9 mouse cellular contexts compared by ENCODE assay signal in genomic region chr6:49219920-49220604, GRCm38 (mm10). TPM values are rescaled to one million over a fixed set of nuclear protein-coding genes. Genes with fewer than 3 reads are reported as not detected.
DNase-seq lines count a peak whose midpoint lies in the region; ATAC-seq lines count a peak whose summit lies in the region.
"Had no signal": no experiment of that assay in that cellular context is flagged by ENCODE, and none has a peak within 500 bp of the region (broad histone marks: within the 10 kb centered on the region; RNA-seq: fewer than 3 reads in every experiment).

No protein-coding gene starts in this region.

- H3K9ac ChIP-seq in kidney, embryonic 14.5 days (ENCODE audit: low read depth, low read length) = peak overlapping the region; percentile 34; the same call in 1 of the 2 replicates
- peak overlapping the region; percentile 44 for H3K9ac ChIP-seq in heart, embryonic 14.5 days (ENCODE audit: low read length)
- peak overlapping the region; percentile 57 for H3K9ac ChIP-seq in liver, embryonic 15.5 days

- H3K4me2 ChIP-seq in kidney, embryonic 14.5 days (replicated peaks; ENCODE audit: low read depth, low read length) = peak overlapping the region; percentile 38
- H3K4me2 ChIP-seq in heart, embryonic 14.5 days (ENCODE audit: low read length) = peak overlapping the region; percentile 61
- H3K4me2 ChIP-seq in liver, embryonic 15.5 days = peak overlapping the region; percentile 74

- WGBS in kidney, embryonic 14.5 days = 5% methylated on average over 16 of the region's 16 CpGs
- WGBS in heart, embryonic 14.5 days = 10% methylated on average over 16 of the region's 16 CpGs
- 8% methylated on average over 16 of the region's 16 CpGs for WGBS in liver, embryonic 15.5 days (ENCODE audit: insufficient replicate concordance)

- no peak for ATAC-seq in kidney, embryonic 14.5 days (ENCODE audit: low FRiP score, low TSS enrichment)
- no peak for ATAC-seq in heart, embryonic 14.5 days (ENCODE audit: insufficient number of reproducible peaks, insufficient read depth, low FRiP score, low read depth)
- ATAC-seq in liver, embryonic 15.5 days (ENCODE audit: insufficient read depth) = no peak

- no peaks in the 10 kb centered on the region for H3K9me3 ChIP-seq in kidney, embryonic 14.5 days (ENCODE audit: control insufficient read depth, low read length)
- no peaks in the 10 kb centered on the region for H3K9me3 ChIP-seq in heart, embryonic 14.5 days (ENCODE audit: control insufficient read depth, low read length)
- H3K9me3 ChIP-seq in liver, embryonic 15.5 days (replicated peaks) = no peaks in the 10 kb centered on the region

- H3K4me3 ChIP-seq in kidney, embryonic 14.5 days (ENCODE audit: low read length) = peak overlapping the region; percentile 20
- peak overlapping the region; percentile 9 to 37 for H3K4me3 ChIP-seq in heart, embryonic 14.5 days (ENCODE audit: control insufficient read depth in 1 of 2, insufficient read depth in 1 of 2, low read depth in 1 of 2, low read length in 2 of 2)
- peak overlapping the region; percentile 49 for H3K4me3 ChIP-seq in liver, embryonic 15.5 days (replicated peaks)
- H3K4me3 ChIP-seq: myocyte had no signal

- no peaks in the 10 kb centered on the region for H3K36me3 ChIP-seq in kidney, embryonic 14.5 days (ENCODE audit: control insufficient read depth, insufficient read depth, low read length)
- no peaks in the 10 kb centered on the region for H3K36me3 ChIP-seq in heart, embryonic 14.5 days (ENCODE audit: control insufficient read depth, insufficient read depth, low read length)
- H3K36me3 ChIP-seq in liver, embryonic 15.5 days (replicated peaks) = no peaks in the 10 kb centered on the region

- DNase-seq in kidney, postnatal 25 days = no peak
- peak; percentile 85 for DNase-seq in R1 (ENCODE audit: low read depth, low spot score)
- no peak for DNase-seq in cerebellum, postnatal 25 days
- DNase-seq in ovary, adult 18-20 months (ENCODE audit: low spot score) = no peak
- DNase-seq in left cerebral cortex, adult 11 months (ENCODE audit: low spot score) = no peak

- H3K4me1 ChIP-seq in kidney, embryonic 14.5 days (ENCODE audit: control insufficient read depth, insufficient read depth, low read length) = no peaks in the 10 kb centered on the region
- H3K4me1 ChIP-seq in heart, embryonic 14.5 days (ENCODE audit: control insufficient read depth in 2 of 2, insufficient read depth in 2 of 2, low read length in 2 of 2) = peaks cover 4% of the 10 kb centered on the region in 2 experiments; a peak in 2 of 4 replicates
- peaks cover 20% of the 10 kb centered on the region for H3K4me1 ChIP-seq in liver, embryonic 15.5 days (replicated peaks)

- H3K27me3 ChIP-seq in kidney, embryonic 14.5 days (ENCODE audit: control insufficient read depth, insufficient read depth, low read length) = 0 out of 2 replicates have a peak, but pooled peaks cover 4% of the 10 kb centered on the region
- no peaks in the 10 kb centered on the region for H3K27me3 ChIP-seq in heart, embryonic 14.5 days (ENCODE audit: control insufficient read depth, insufficient read depth, low read length)
- no peaks in the 10 kb centered on the region for H3K27me3 ChIP-seq in liver, embryonic 15.5 days

- no peak overlapping the region for H3K27ac ChIP-seq in kidney, embryonic 14.5 days (ENCODE audit: low read depth, low read length)
- no peak overlapping the region for H3K27ac ChIP-seq in heart, embryonic 14.5 days (replicated peaks in 1 of 2; ENCODE audit: control insufficient read depth in 1 of 2, insufficient read depth in 1 of 2, low read depth in 2 of 2, low read length in 2 of 2)
- H3K27ac ChIP-seq in liver, embryonic 15.5 days (replicated peaks) = peak overlapping the region; percentile 66

RNA-seq across cellular contexts. Expression of gene Igf2bp3, which starts 5.3 kb away (rescaled TPM):
- polyA plus RNA-seq in kidney, embryonic 14.5 days (2014; fragmentation: Nextera tagmentation; extraction: Ambion mirVana) = 56.0 and 73.4 TPM in 2 replicates
- polyA plus RNA-seq in heart, embryonic 14.5 days (2014; fragmentation: Nextera tagmentation; extraction: Ambion mirVana) = 44.2 and 44.7 TPM in 2 replicates
- polyA plus RNA-seq in liver, embryonic 15.5 days (2015; fragmentation: Nextera tagmentation; extraction: Ambion mirVana) = 16.3 and 18.5 TPM in 2 replicates

RNA-seq across cellular contexts. Expression of gene Tra2a, which starts 43.8 kb away (rescaled TPM):
- polyA plus RNA-seq in kidney, embryonic 14.5 days (2014; fragmentation: Nextera tagmentation; extraction: Ambion mirVana) = 60.1 and 136 TPM in 2 replicates
- 30.6 and 36.1 TPM in 2 replicates for polyA plus RNA-seq in heart, embryonic 14.5 days (2014; fragmentation: Nextera tagmentation; extraction: Ambion mirVana)
- 41.2 and 42.3 TPM in 2 replicates for polyA plus RNA-seq in liver, embryonic 15.5 days (2015; fragmentation: Nextera tagmentation; extraction: Ambion mirVana)
